Mouse (Mus musculus) T-helper 1 cell (primary cell): ENCODE data around the gene Rnf220.

ENCODE experiments used
- in situ Hi-C: fragments of 300-600 bp; cut with MboI, MseI; formaldehyde crosslinking; loops from one replicate; pipeline ENCODE4 v1.15.1; 2025; ENCODE audit warnings: high pct_unique_total_duplicates

Gene Rnf220

GRCm38 (mm10) chr4:117346025-117346424 is 150.8 kb downstream of the Rnf220 start:
- in situ Hi-C loops = no loop called here

- in situ Hi-C loops = no loop called here
These were observed 153.5 kb downstream of the Rnf220 start for GRCm38 (mm10) chr4:117343385-117343784.

- in situ Hi-C loops = no loop called here
These were observed 154.1 kb downstream of the Rnf220 start for GRCm38 (mm10) chr4:117342751-117343150.

GRCm38 (mm10) chr4:117341282-117341681 is 155.6 kb downstream of the Rnf220 start:
- in situ Hi-C loops = no loop called here

GRCm38 (mm10) chr4:117339796-117340195 is 157.1 kb downstream of the Rnf220 start:
- in situ Hi-C loops = loop anchor here (5.0 kb wide), 2 partner anchors 188 to 338 kb away; no protein-coding TSS in a partner anchor

GRCm38 (mm10) chr4:117330836-117331475 is 165.9 kb downstream of the Rnf220 start:
- in situ Hi-C loops = no loop called here

- in situ Hi-C loops = no loop called here
These were observed 166.7 kb downstream of the Rnf220 start for GRCm38 (mm10) chr4:117330132-117330531.

GRCm38 (mm10) chr4:117326915-117327314 is 169.9 kb downstream of the Rnf220 start:
- in situ Hi-C loops = no loop called here

- in situ Hi-C loops = no loop called here
These were observed 171.8 kb downstream of the Rnf220 start for GRCm38 (mm10) chr4:117325076-117325475.

GRCm38 (mm10) chr4:117323515-117324344 is 173.1 kb downstream of the Rnf220 start:
- in situ Hi-C loops = no loop called here

GRCm38 (mm10) chr4:117321011-117321410 is 175.8 kb downstream of the Rnf220 start:
- in situ Hi-C loops = no loop called here

GRCm38 (mm10) chr4:117318508-117318907 is 178.3 kb downstream of the Rnf220 start:
- in situ Hi-C loops = no loop called here

- in situ Hi-C loops = no loop called here
These were observed 179.1 kb downstream of the Rnf220 start for GRCm38 (mm10) chr4:117317701-117318190.

GRCm38 (mm10) chr4:117316800-117317199 is 180.1 kb downstream of the Rnf220 start:
- in situ Hi-C loops = no loop called here

GRCm38 (mm10) chr4:117314849-117315500 is 181.9 kb downstream of the Rnf220 start:
- in situ Hi-C loops = no loop called here

- in situ Hi-C loops = no loop called here
These were observed 183.8 kb downstream of the Rnf220 start for GRCm38 (mm10) chr4:117313085-117313424.

- in situ Hi-C loops = no loop called here
These were observed 184.3 kb downstream of the Rnf220 start for GRCm38 (mm10) chr4:117312416-117313084.

- in situ Hi-C loops = no loop called here
These were observed 185.0 kb downstream of the Rnf220 start for GRCm38 (mm10) chr4:117311891-117312290.

GRCm38 (mm10) chr4:117309427-117309826 is 187.4 kb downstream of the Rnf220 start:
- in situ Hi-C loops = no loop called here

GRCm38 (mm10) chr4:117307270-117307669 is 189.6 kb downstream of the Rnf220 start:
- in situ Hi-C loops = no loop called here

GRCm38 (mm10) chr4:117305461-117305860 is 191.4 kb downstream of the Rnf220 start:
- in situ Hi-C loops = no loop called here
